Mouse (Mus musculus) kidney, adult 18-20 months (tissue): ENCODE measurements around the gene Ctsll3.
A peak's percentile ranks its signal among the peaks of the same experiment; 100 is the strongest.

Experiments used
- DNase-seq: peaks from one replicate; pipeline ENCODE4 v3.0.0; 2021

The Ctsll3 gene

GRCm38 (mm10) chr13:60802749-60803148 lies at the start of gene Ctsll3:
Gene Ctsll3 (minus strand): TSS chr13:60802849.
- DNase-seq = no peak

GRCm38 (mm10) chr13:60848241-60849120 lies 45.8 kb upstream of the Ctsll3 start:
- DNase-seq = no peak

GRCm38 (mm10) chr13:60843153-60843552 lies 40.5 kb upstream of the Ctsll3 start:
- DNase-seq = no peak

DNA sequence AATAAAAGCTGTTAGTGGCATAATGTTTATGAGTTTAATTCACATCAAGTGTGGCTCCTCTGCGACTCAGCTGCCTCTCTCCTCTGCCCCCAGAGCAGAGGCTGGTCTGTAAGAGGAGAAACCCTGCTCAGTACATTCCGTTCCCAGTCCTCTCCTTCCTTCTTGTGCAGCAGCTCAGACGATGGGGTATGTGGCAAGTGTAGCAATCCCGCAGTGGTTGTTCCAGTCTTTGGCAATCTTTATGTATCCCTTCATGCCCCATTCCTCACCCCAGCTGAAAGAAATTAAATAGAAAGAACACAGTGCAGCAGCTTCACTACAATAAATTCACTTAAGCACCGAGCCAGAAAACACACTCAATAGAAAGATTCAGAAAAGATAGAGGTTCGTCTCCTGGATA lies 40.1 kb upstream of the Ctsll3 start:
- DNase-seq = no peak

DNA sequence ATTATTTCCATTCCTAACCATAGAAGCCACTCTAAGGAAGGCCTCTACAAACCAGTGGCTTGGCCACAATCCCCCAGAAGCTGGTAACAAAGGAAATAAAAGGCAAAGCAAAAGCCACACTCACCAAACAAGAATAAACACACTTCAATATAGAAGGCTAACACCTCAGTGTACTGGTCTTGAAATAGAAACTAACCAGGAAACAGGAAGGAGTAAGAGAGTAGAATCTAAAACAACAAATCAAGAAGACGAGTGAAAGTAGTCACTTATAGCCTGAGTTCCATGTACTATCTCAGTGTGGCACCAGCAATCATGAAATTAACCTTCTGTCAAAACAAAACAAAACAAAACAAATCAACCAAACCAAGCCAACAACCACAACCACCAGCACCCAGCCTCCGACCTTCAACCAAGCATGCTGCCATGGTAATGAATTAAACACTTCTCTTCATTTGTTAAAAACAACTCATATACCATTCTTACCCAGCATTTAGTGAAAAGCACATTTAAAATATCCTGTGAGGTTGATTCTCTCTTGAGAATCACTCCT lies 36.8 kb upstream of the Ctsll3 start:
- DNase-seq = no peak

GRCm38 (mm10) chr13:60826052-60826451 lies 23.4 kb upstream of the Ctsll3 start:
- peak; percentile 5 for DNase-seq

DNA sequence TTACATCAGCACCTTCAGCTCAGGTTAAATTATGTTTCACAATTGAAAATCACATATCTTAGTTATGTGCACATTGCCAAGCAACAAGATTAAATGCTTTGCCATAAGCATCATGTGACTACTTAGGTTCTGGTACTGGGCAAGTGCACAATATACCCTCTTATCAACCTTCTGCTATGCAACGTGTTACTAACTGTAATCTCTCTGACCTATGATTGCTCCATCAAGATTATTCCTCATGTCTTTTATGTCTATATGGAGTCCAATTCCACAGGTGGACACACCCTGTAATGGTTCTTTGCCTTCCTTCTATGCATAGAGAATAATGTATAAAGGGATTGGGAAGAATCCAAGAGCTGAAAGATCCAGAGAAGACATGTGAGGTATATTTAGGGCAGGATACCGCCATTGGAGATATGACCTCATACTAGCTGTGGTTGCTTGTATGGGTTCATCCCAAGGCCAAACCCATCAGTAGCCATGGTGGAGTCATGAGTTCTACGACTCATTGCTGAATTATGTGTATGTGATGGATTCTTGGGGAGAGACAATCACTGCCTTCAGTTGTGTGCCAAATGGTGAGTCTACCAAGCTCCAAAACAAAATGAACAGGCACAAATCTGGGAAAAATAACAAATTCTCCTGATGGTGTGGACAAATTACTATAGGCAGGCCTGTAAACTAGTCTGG lies 18.0 kb upstream of the Ctsll3 start:
- DNase-seq = no peak

DNA sequence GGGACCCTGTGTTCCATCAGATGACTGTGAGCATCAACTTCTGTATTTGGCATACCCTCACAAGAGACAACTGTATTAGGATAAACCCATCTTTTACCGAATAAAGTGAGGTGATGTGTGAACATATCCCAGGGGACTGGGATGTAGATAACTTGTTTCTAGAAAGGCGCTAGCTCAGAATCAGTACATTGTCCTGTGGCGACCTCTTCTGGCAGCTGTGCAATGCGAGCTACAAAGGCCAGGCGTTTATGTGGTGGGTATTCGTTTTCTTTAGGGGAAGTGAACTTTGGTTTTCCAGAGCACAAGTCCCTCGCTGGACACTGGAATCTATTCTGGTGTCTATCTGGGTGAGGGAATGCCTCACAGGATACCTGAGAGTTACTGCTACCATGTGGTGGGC lies 16.8 kb upstream of the Ctsll3 start:
- DNase-seq = peak; percentile 29

DNA sequence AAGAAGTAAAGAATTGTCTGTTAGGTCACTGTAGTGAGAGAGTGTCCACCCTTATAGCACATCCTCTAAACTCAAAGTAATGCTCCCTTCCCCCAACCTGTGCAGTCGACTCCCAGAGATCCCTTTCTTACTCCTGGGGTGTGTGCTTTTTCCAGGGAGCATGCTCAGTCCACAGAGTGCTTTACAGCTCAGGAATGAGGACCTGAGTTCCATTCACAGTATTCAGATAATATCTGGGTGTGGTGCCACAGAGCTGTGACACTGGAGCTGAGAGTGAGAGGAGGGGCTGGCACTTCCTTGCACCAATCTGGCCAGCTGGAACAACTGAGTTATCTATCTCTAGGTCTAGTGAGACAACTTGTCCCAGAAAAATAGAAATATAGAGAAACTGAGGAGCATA lies 11.1 kb upstream of the Ctsll3 start:
- no peak for DNase-seq

DNA sequence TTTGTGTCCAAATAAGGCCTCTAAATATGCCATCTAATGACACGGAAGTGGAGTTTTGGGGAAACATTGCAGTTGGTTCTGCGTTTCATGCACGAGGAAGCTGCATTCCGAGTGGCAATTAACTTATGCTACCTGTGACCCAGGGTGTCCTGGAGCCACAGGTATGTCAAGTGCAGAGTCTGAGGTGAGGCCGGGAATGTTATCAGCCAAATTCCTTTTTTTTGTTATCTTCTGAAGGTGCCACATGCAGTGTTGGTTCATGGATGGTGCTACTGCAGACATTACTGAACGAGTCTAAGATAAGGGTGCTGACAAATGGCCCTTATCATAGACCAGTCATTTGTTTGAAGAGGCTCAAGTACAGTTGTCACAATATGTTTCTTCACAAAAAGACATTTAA lies 10.1 kb upstream of the Ctsll3 start:
- DNase-seq = no peak

DNA sequence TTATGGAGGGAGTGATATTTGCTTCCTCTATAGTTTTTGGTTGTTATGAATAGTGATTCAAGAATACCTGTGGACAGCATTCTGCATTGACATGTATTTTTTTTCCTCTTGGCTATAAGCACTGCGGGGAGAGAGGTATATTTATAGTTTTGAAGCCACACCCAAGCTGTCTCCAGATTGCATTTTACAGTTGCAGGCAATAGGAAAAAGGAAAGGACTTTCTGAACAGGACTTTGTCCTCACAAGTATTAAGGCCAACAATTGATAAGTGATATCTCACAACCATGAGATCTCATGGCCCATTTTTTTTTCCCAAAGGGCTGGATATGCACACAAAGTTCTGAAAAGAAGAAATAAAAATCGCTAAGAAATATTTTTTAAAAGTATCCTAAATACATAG lies 7.0 kb upstream of the Ctsll3 start:
- DNase-seq = no peak

- no peak for DNase-seq
These were observed 13.2 kb downstream of the Ctsll3 start for GRCm38 (mm10) chr13:60789466-60789865.

DNA sequence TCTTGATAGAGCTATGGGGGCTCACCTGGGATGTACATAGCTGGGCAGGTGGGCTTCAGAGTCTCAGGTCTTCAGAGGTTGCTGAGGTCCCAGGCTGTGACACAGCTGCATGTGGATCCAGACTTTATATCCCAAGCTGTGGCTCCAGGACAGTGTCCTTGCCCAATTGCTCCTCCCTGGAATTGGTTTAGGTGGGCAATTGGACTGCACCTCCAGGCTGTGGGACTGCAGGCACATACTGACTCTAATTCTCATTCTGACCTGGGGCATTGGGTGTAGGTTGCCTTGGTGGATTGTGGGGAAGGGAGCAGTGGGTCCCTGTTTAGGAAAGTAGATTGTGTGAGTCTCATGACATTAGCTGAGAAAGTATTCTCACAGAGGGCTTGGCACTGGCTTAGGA lies 16.4 kb downstream of the Ctsll3 start, which contains the start of gene BC051665:
Gene BC051665, minus strand, starts transcription at position 101 of the 400 bp plus-strand sequence.
- DNase-seq = no peak

DNA sequence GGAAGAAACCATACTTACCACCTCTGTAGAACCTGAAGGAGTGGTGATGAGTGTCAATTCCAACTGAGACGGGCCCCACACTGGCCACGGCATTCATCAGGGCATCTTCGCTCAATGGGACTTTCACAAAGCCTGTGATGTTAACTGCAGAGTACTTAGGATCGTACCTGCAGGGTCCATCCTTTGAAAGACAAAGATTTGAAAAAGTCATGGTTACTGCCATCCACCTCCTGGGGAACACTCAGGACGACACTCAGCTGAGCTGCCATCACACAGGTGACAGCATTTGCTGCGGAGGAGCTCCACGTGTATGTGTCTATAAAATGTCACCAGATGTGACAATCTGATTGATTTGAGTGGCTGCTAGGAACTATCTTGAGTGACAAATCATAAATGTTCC lies 19.3 kb downstream of the Ctsll3 start:
- DNase-seq = no peak

GRCm38 (mm10) chr13:60780534-60780933 lies 22.1 kb downstream of the Ctsll3 start:
- DNase-seq = no peak

GRCm38 (mm10) chr13:60761161-60761560 lies 41.5 kb downstream of the Ctsll3 start:
- no peak for DNase-seq

GRCm38 (mm10) chr13:60760392-60760791 lies 42.3 kb downstream of the Ctsll3 start:
- no peak for DNase-seq

DNA sequence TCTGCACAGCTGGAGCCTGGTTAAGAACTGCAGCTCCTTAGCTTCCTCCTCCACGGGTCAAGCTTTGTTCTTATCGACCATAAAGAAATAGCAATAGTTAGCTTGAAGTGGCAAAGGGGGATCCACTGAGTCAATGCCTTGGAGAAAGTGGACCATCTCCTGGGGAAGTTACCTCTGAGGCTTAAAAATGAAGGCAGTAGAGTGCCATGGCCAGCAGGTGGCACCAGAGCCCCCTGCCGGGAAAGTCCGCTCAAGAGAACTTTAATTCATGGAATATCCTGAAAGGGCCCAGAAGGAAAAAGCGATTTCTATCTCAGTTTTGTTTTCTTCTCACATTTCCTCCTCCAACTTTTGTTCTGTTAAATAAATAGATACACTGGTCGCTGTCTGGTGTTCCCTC lies 43.5 kb downstream of the Ctsll3 start:
- peak; percentile 63 for DNase-seq

GRCm38 (mm10) chr13:60757292-60757691 lies 45.4 kb downstream of the Ctsll3 start:
- no peak for DNase-seq

- DNase-seq = no peak
These were observed 47.4 kb downstream of the Ctsll3 start for GRCm38 (mm10) chr13:60755251-60755650.

- no peak for DNase-seq
These were observed 49.4 kb downstream of the Ctsll3 start for GRCm38 (mm10) chr13:60753216-60753615.

- no peak for DNase-seq
These were observed 51.7 kb downstream of the Ctsll3 start for GRCm38 (mm10) chr13:60750930-60751329.

- no peak for DNase-seq
These were observed 54.1 kb downstream of the Ctsll3 start for GRCm38 (mm10) chr13:60748556-60748955.
